Mouse (Mus musculus) limb, embryonic 11.5 days (tissue): ENCODE results near the gene Map2k5. TPM values are rescaled to one million over a fixed set of nuclear protein-coding genes. Genes with fewer than 3 reads are reported as not detected.
A peak's percentile ranks its signal among the peaks of the same experiment; 100 is the strongest.

Experiments
- ATAC-seq: fragments of 200-750 bp; cut with Nextera tagmentation; 2 replicates; pipeline ENCODE4 v1.8.0; 2017; ENCODE audit warnings: low read depth; ENCODE audit not compliant: insufficient number of reproducible peaks, low FRiP score, low TSS enrichment
- DNase-seq: peaks from one replicate; pipeline ENCODE4 v3.0.0-alpha.2; 2015; ENCODE audit warnings: low spot score
- H3K27ac ChIP-seq: fragments of 300-500 bp; sonication (generic); replicated peaks from 2 replicates; pipeline ENCODE4 v1.5.1; 2014; ENCODE audit warnings: low read depth, mild to moderate bottlenecking, low read length
- H3K27me3 ChIP-seq: fragments of 300-500 bp; sonication (generic); 2 replicates; pipeline ENCODE4 v1.6.1; 2014; ENCODE audit warnings: mild to moderate bottlenecking, low read length, mixed read lengths; ENCODE audit not compliant: control insufficient read depth, insufficient read depth
- H3K36me3 ChIP-seq: fragments of 300-500 bp; sonication (generic); 2 replicates; pipeline ENCODE4 v1.6.1; 2014; ENCODE audit warnings: mild to moderate bottlenecking, low read length, moderate library complexity, mixed read lengths; ENCODE audit not compliant: control insufficient read depth, insufficient read depth
- H3K4me1 ChIP-seq: fragments of 300-500 bp; sonication (generic); 2 replicates; pipeline ENCODE4 v1.6.1; 2014; ENCODE audit warnings: low read length, mixed read lengths; ENCODE audit not compliant: control insufficient read depth, insufficient read depth
- H3K4me2 ChIP-seq: fragments of 300-500 bp; sonication (generic); 2 replicates; pipeline ENCODE4 v1.6.1; 2014; ENCODE audit warnings: low read depth, mild to moderate bottlenecking, moderate library complexity; ENCODE audit not compliant: severe bottlenecking
- H3K4me3 ChIP-seq: fragments of 300-500 bp; sonication (generic); 2 replicates; pipeline ENCODE4 v1.5.1; 2014; ENCODE audit warnings: low read depth, low read length
- H3K9ac ChIP-seq: fragments of 300-500 bp; sonication (generic); 2 replicates; pipeline ENCODE4 v1.6.1; 2014; ENCODE audit warnings: mild to moderate bottlenecking, low read length
- H3K9me3 ChIP-seq: fragments of 300-500 bp; sonication (generic); 2 replicates; pipeline ENCODE4 v1.6.1; 2016; ENCODE audit warnings: low read length; ENCODE audit not compliant: control insufficient read depth
- WGBS: fragments of 180-500 bp; shearing (Covaris S2); extraction: QIAGEN DNeasy Blood & Tissue Kit; methylation state at CpG from one replicate; pipeline ENCODE4 v1.1.7; 2014; 5-methylcytosine and 5-hydroxymethylcytosine counted together
- polyA plus RNA-seq: library from polyadenylated mRNA; unstranded; fragments of >200 nt; fragmentation: Nextera tagmentation; extraction: Ambion mirVana; gene quantifications from 2 replicates; pipeline ENCODE4 v1.2.1, GENCODE M21; 2014

Map2k5 gene
- polyA plus RNA-seq, 1 experiment from 2014 or later: 42.0 TPM

- no peak for ATAC-seq
- 2% methylated on average over 14 of the region's 14 CpGs for WGBS
- H3K9ac ChIP-seq: no peak overlapping the region
- peak; percentile 55 for DNase-seq
- peak overlapping the region; percentile 25; the same call in 1 of the 2 replicates for H3K4me3 ChIP-seq
- H3K27me3 ChIP-seq: peaks cover 100% of the 10 kb centered on the region
- H3K36me3 ChIP-seq: no peaks in the 10 kb centered on the region
- H3K27ac ChIP-seq: no peak overlapping the region
- peaks cover 29% of the 10 kb centered on the region for H3K4me1 ChIP-seq
- no peaks in the 10 kb centered on the region for H3K9me3 ChIP-seq
- peak overlapping the region; percentile 72; the same call in 1 of the 2 replicates for H3K4me2 ChIP-seq
Observed at GRCm38 (mm10) chr9:63147786-63148409, 229.8 kb downstream of the Map2k5 start.

- peaks cover 34% of the 10 kb centered on the region for H3K4me1 ChIP-seq
- no peaks in the 10 kb centered on the region for H3K36me3 ChIP-seq
- H3K27me3 ChIP-seq: peaks cover 100% of the 10 kb centered on the region
- peak; percentile 49 for DNase-seq
- H3K27ac ChIP-seq: no peak overlapping the region
- under 1% methylated on average over 9 of the region's 9 CpGs for WGBS
- H3K4me3 ChIP-seq: no peak overlapping the region
- H3K4me2 ChIP-seq: no peak overlapping the region
- H3K9me3 ChIP-seq: no peaks in the 10 kb centered on the region
- ATAC-seq: no peak
- H3K9ac ChIP-seq: no peak overlapping the region
Observed at GRCm38 (mm10) chr9:63147296-63147695, 230.4 kb downstream of the Map2k5 start.

GRCm38 (mm10) chr9:63146856-63147274 lies 230.8 kb downstream of the Map2k5 start:
- DNase-seq: no peak
- H3K27me3 ChIP-seq: peaks cover 100% of the 10 kb centered on the region
- no peaks in the 10 kb centered on the region for H3K9me3 ChIP-seq
- no peak overlapping the region; the same call in 1 of the 2 replicates for H3K4me2 ChIP-seq
- WGBS: 0% methylated on average over 19 of the region's 20 CpGs
- H3K4me1 ChIP-seq: peaks cover 35% of the 10 kb centered on the region
- no peaks in the 10 kb centered on the region for H3K36me3 ChIP-seq
- ATAC-seq: no peak
- H3K27ac ChIP-seq: no peak overlapping the region
- H3K9ac ChIP-seq: no peak overlapping the region
- H3K4me3 ChIP-seq: no peak overlapping the region

GRCm38 (mm10) chr9:63146126-63146855 lies 231.4 kb downstream of the Map2k5 start:
- Histone ChIP-seq H3K36me3 (no peaks in the 10 kb centered on the region), H3K4me2 (no peak overlapping the region; the same call in 1 of the 2 replicates), H3K27me3 (peaks cover 100% of the 10 kb centered on the region), H3K9ac (no peak overlapping the region), H3K4me3 (no peak overlapping the region), H3K9me3 (no peaks in the 10 kb centered on the region), H3K4me1 (peaks cover 35% of the 10 kb centered on the region), H3K27ac (no peak overlapping the region)
- ATAC-seq (no peak), DNase-seq (peak; percentile 69)
- under 1% methylated on average over 46 of the region's 46 CpGs for WGBS

- DNase-seq: no peak
- H3K9ac ChIP-seq: no peak overlapping the region
- under 1% methylated on average over 73 of the region's 73 CpGs for WGBS
- peaks cover 35% of the 10 kb centered on the region for H3K4me1 ChIP-seq
- H3K27me3 ChIP-seq: peaks cover 99% of the 10 kb centered on the region
- no peaks in the 10 kb centered on the region for H3K36me3 ChIP-seq
- peak overlapping the region; percentile 12 for H3K4me3 ChIP-seq
- no peak for ATAC-seq
- no peak overlapping the region; the same call in 1 of the 2 replicates for H3K4me2 ChIP-seq
- H3K9me3 ChIP-seq: no peaks in the 10 kb centered on the region
- no peak overlapping the region for H3K27ac ChIP-seq
Observed at GRCm38 (mm10) chr9:63145249-63146125, 232.2 kb downstream of the Map2k5 start.

- Histone ChIP-seq H3K4me2 (peak overlapping the region; percentile 10; the same call in 1 of the 2 replicates), H3K27me3 (peaks cover 99% of the 10 kb centered on the region), H3K27ac (no peak overlapping the region), H3K9me3 (no peaks in the 10 kb centered on the region), H3K4me3 (peak overlapping the region; percentile 17), H3K4me1 (peaks cover 35% of the 10 kb centered on the region), H3K36me3 (no peaks in the 10 kb centered on the region), H3K9ac (peak overlapping the region; percentile 27; the same call in 1 of the 2 replicates)
- WGBS: under 1% methylated on average over 69 of the region's 80 CpGs
- DNase-seq (no peak), ATAC-seq (no peak)
Observed at GRCm38 (mm10) chr9:63144502-63145248, 233.0 kb downstream of the Map2k5 start.

- Histone ChIP-seq H3K9me3 (no peaks in the 10 kb centered on the region), H3K4me1 (peaks cover 30% of the 10 kb centered on the region), H3K36me3 (no peaks in the 10 kb centered on the region), H3K27me3 (peaks cover 99% of the 10 kb centered on the region), H3K4me3 (peak overlapping the region; percentile 17), H3K27ac (no peak overlapping the region), H3K9ac (peak overlapping the region; percentile 27; the same call in 1 of the 2 replicates), H3K4me2 (no peak overlapping the region)
- peak; percentile 63 for DNase-seq
- ATAC-seq: no peak
- WGBS: 2% methylated on average over 45 of the region's 47 CpGs
Observed at GRCm38 (mm10) chr9:63143641-63144501, 233.8 kb downstream of the Map2k5 start.
